Comparison of ENCODE assay signal across 10 mouse cellular contexts in the genomic region with DNA sequence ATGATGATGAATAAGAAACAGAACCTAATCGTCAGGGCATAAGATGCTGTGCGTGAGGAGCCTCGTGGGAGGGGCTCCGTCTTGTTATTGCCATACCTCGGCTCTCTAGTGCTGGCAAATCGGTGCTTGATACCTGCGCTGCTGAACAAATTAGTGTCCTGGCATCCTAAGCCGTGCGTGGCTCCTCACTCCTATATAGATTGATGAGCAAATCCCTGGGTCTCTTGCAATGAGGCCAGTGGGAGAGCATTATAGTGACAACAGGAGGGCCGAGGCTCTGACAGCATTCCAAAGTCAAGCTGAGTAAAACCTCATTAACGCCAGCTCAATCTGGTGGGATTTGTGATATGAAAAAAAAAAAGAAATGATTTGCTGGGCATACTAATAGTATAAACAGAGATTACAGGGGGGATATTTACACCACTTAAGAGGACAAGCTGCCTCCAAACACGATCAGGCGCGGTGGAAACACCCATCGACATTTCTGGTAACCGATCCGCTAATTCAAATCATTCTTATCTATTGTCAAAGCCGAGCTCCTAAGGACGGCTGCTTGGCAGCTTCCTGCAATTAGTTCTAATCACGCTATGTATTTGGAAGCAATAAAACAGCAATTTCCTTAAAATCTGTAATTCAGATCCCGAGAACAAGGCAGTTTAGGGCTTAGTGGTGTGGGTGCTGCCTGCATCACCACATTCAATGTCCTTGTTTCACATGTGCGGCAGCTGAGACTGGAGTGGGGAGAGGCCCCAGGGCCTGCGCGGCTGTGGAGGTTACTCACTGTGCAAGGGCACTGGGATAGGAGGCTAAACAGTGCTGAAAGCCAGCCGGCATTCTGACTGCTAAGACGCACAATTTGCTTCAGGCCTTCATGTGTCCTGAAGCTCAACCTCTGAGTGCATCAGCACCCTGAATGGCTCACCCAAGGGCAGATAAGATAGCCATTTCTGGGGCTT. TPM values are rescaled to one million over a fixed set of nuclear protein-coding genes. Genes with fewer than 3 reads are reported as not detected.
DNase-seq lines count a peak whose midpoint lies in the region; ATAC-seq and TF ChIP-seq lines count a peak whose summit lies in the region.
"Had no signal": no experiment of that assay in that cellular context is flagged by ENCODE, and none has a peak within 500 bp of the region (broad histone marks: within the 10 kb centered on the region; RNA-seq: fewer than 3 reads in every experiment).

No protein-coding gene starts in this region.

- no peak for TF ChIP-seq CTCF in hindbrain, postnatal 0 days (IDR thresholded peaks at IDR 0.05; ENCODE audit: low read depth)

- no peak overlapping the region for H3K27ac ChIP-seq in liver, embryonic 11.5 days (ENCODE audit: low read depth, low read length)
- H3K27ac ChIP-seq in hindbrain, postnatal 0 days: 0 out of 2 replicates have a peak overlapping the region, but pooled peaks have one; percentile 15
- H3K27ac ChIP-seq: liver, embryonic 15.5 days had no signal

- H3K4me1 ChIP-seq in liver, embryonic 11.5 days (replicated peaks; ENCODE audit: control insufficient read depth, insufficient read depth, low read length): no peaks in the 10 kb centered on the region
- peaks cover 6% of the 10 kb centered on the region for H3K4me1 ChIP-seq in hindbrain, postnatal 0 days (ENCODE audit: insufficient read depth, low read length)
- H3K4me1 ChIP-seq: liver, embryonic 15.5 days had no signal

- no peaks in the 10 kb centered on the region for H3K36me3 ChIP-seq in liver, embryonic 11.5 days (ENCODE audit: control insufficient read depth, insufficient read depth, low read length)
- H3K36me3 ChIP-seq in hindbrain, postnatal 0 days (ENCODE audit: insufficient read depth, low read length): no peaks in the 10 kb centered on the region
- H3K36me3 ChIP-seq: liver, embryonic 15.5 days had no signal

- no peaks in the 10 kb centered on the region for H3K9me3 ChIP-seq in liver, embryonic 11.5 days (ENCODE audit: control insufficient read depth, low read length)
- no peaks in the 10 kb centered on the region for H3K9me3 ChIP-seq in hindbrain, postnatal 0 days (ENCODE audit: low read length)
- H3K9me3 ChIP-seq: liver, embryonic 15.5 days had no signal

- WGBS in liver, embryonic 11.5 days: 36% methylated on average over 26 of the region's 26 CpGs
- 19% methylated on average over 26 of the region's 26 CpGs for WGBS in hindbrain, postnatal 0 days

- H3K4me3 ChIP-seq in liver, embryonic 11.5 days (ENCODE audit: low read depth, low read length): no peak overlapping the region
- H3K4me3 ChIP-seq in hindbrain, postnatal 0 days (ENCODE audit: low read length): no peak overlapping the region
- H3K4me3 ChIP-seq: liver, embryonic 15.5 days had no signal

- H3K27me3 ChIP-seq in liver, embryonic 11.5 days (replicated peaks; ENCODE audit: control insufficient read depth, insufficient read depth, low read length): peaks cover 16% of the 10 kb centered on the region
- H3K27me3 ChIP-seq in hindbrain, postnatal 0 days (ENCODE audit: insufficient read depth, low read length): no peaks in the 10 kb centered on the region

- H3K4me2 ChIP-seq in liver, embryonic 11.5 days: no peak overlapping the region
- peak overlapping the region; percentile 27 for H3K4me2 ChIP-seq in hindbrain, postnatal 0 days (ENCODE audit: low read depth, low read length)
- H3K4me2 ChIP-seq: liver, embryonic 15.5 days had no signal

- DNase-seq in adrenal gland, postnatal 10 days: peak; percentile 26
- no peak for DNase-seq in adrenal gland, adult 18-20 months (ENCODE audit: low spot score in 2 of 2)
- peak; percentile 31 for DNase-seq in liver, embryonic 11.5 days (ENCODE audit: low spot score)
- no peak for DNase-seq in liver
- DNase-seq in hindbrain, postnatal 0 days (ENCODE audit: low spot score): peak; percentile 44
- peak; percentile 72 for DNase-seq in retina, postnatal 1 day
- no peak for DNase-seq in right cerebral cortex, postnatal 10 days (ENCODE audit: low spot score in 2 of 2)
- DNase-seq in kidney, adult 11 months: no peak

- H3K9ac ChIP-seq in liver, embryonic 11.5 days (ENCODE audit: low read depth, low read length): no peak overlapping the region
- 0 out of 2 replicates have a peak overlapping the region, but pooled peaks have one; percentile 17 for H3K9ac ChIP-seq in hindbrain, postnatal 0 days (replicated peaks; ENCODE audit: low read length)
- H3K9ac ChIP-seq: liver, embryonic 15.5 days had no signal

- ATAC-seq in liver, embryonic 11.5 days (replicated peaks; ENCODE audit: low FRiP score): no peak
- ATAC-seq in hindbrain, postnatal 0 days: peak; percentile 54

RNA-seq across cellular contexts. Expression of a gene that starts 4.5 kb away (rescaled TPM):
- total RNA-seq in adrenal gland, postnatal 10 days (2021): under 1 TPM in 1 of 2 experiments, not detected in 1; 0.58 TPM
- 1 to 10 TPM in 1 of 2 experiments, under 1 TPM in 1; 0.60 to 1.5 TPM for total RNA-seq in adrenal gland, adult 18-20 months (2021)
- not detected in 2 replicates for polyA plus RNA-seq in liver, embryonic 11.5 days (2014; fragmentation: Nextera tagmentation; extraction: Ambion mirVana)
- 0.11 TPM in 1 of 2 replicates, not detected in the other for total RNA-seq in hindbrain, postnatal 0 days (2014; rRNA removed)
- polyA plus RNA-seq in hindbrain, postnatal 0 days (2015; fragmentation: Nextera tagmentation; extraction: Ambion mirVana): 0.14 TPM in 1 of 2 replicates, not detected in the other

RNA-seq across cellular contexts. Expression of a gene that starts 16.5 kb away (rescaled TPM):
- not detected for total RNA-seq in adrenal gland, postnatal 10 days (2021)
- total RNA-seq in adrenal gland, adult 18-20 months (2021): not detected
- 0.11 TPM in 1 of 2 replicates, not detected in the other for polyA plus RNA-seq in liver, embryonic 11.5 days (2014; fragmentation: Nextera tagmentation; extraction: Ambion mirVana)
- total RNA-seq in hindbrain, postnatal 0 days (2014; rRNA removed): 0.18 TPM in 1 of 2 replicates, not detected in the other
- polyA plus RNA-seq in hindbrain, postnatal 0 days (2015; fragmentation: Nextera tagmentation; extraction: Ambion mirVana): not detected in 2 replicates
- total RNA-seq: heart, adult 8-10 months had no signal
- polyA plus RNA-seq: liver, embryonic 15.5 days had no signal

RNA-seq across cellular contexts. Expression of a gene that starts 30.2 kb away (rescaled TPM):
- total RNA-seq in adrenal gland, postnatal 10 days (2021): under 1 TPM; 0.24 to 0.30 TPM
- under 1 TPM in 1 of 2 experiments, not detected in 1; 0.40 TPM for total RNA-seq in adrenal gland, adult 18-20 months (2021)
- polyA plus RNA-seq in liver, embryonic 11.5 days (2014; fragmentation: Nextera tagmentation; extraction: Ambion mirVana): not detected in 2 replicates
- total RNA-seq in hindbrain, postnatal 0 days (2014; rRNA removed): 1.9 and 2.9 TPM in 2 replicates
- polyA plus RNA-seq in hindbrain, postnatal 0 days (2015; fragmentation: Nextera tagmentation; extraction: Ambion mirVana): 1.9 and 2.0 TPM in 2 replicates
- total RNA-seq: heart, adult 8-10 months had no signal
- polyA plus RNA-seq: liver, embryonic 15.5 days had no signal

RNA-seq across cellular contexts. Expression of a gene that starts 46.9 kb away (rescaled TPM):
- 10 to 100 TPM; 11.2 to 13.2 TPM for total RNA-seq in adrenal gland, postnatal 10 days (2021)
- 1 to 10 TPM; 6.3 to 7.4 TPM for total RNA-seq in adrenal gland, adult 18-20 months (2021)
- polyA plus RNA-seq in liver, embryonic 11.5 days (2014; fragmentation: Nextera tagmentation; extraction: Ambion mirVana): 6.2 and 8.2 TPM in 2 replicates
- 2.4 and 3.8 TPM in 2 replicates for total RNA-seq in hindbrain, postnatal 0 days (2014; rRNA removed)
- 8.8 and 9.0 TPM in 2 replicates for polyA plus RNA-seq in hindbrain, postnatal 0 days (2015; fragmentation: Nextera tagmentation; extraction: Ambion mirVana)

Comparison
In these comparisons a context has a peak if more than half of its experiments do, and no peak if none do; other contexts are left out.
1. DNase-seq: peak in adrenal gland, postnatal 10 days (single experiment), liver, embryonic 11.5 days (single experiment), hindbrain, postnatal 0 days (single experiment) and retina, postnatal 1 day (single experiment); none in adrenal gland, adult 18-20 months (0 of 2), liver (single experiment), right cerebral cortex, postnatal 10 days (0 of 2) and kidney, adult 11 months (single experiment).